Comparison of ENCODE assay signal across 13 mouse cellular contexts in the genomic region with DNA sequence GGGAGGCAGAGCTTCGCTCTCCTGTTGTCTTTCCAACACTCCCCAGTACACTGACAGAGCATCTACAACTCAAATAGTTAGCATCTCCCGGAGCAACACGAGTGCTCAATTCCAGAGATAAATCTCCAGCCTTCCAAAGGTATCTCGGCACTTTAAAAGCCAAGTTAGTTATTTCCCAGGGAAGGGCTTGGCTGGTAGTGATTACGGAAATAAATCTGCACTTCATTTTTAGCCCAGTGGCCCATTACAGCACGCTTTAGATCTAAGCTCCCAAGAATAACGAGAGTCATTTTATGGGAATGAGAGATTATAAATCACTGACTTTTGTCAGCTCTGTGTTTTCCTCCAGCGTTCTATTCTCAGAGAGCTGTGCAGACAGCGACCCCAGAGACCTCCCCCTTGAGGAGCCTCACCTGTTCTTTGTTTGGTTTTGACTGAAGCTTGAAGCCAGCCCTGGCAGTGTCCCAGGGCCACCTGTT.
DNase-seq lines count a peak whose midpoint lies in the region; ATAC-seq and TF ChIP-seq lines count a peak whose summit lies in the region.
"Had no signal": no experiment of that assay in that cellular context is flagged by ENCODE, and none has a peak within 500 bp of the region (broad histone marks: within the 10 kb centered on the region; RNA-seq: fewer than 3 reads in every experiment).

No protein-coding gene starts in this region.

- H3K9ac ChIP-seq in heart, embryonic 13.5 days, result no peak overlapping the region
- no peak overlapping the region for H3K9ac ChIP-seq in midbrain, embryonic 15.5 days
- no peak overlapping the region for H3K9ac ChIP-seq in midbrain, embryonic 11.5 days (ENCODE audit: low read length)
- no peak overlapping the region for H3K9ac ChIP-seq in stomach, postnatal 0 days (ENCODE audit: low read length)

- TF ChIP-seq EP300 in stomach, postnatal 0 days (optimal IDR thresholded peaks at IDR 0.05), result no peak

- peaks cover 38% of the 10 kb centered on the region for H3K4me1 ChIP-seq in heart, embryonic 13.5 days
- H3K4me1 ChIP-seq in midbrain, embryonic 15.5 days, result peaks cover 10% of the 10 kb centered on the region; the same call in 1 of the 2 replicates
- no peaks in the 10 kb centered on the region; the same call in 1 of the 2 replicates for H3K4me1 ChIP-seq in midbrain, embryonic 11.5 days (ENCODE audit: control insufficient read depth, insufficient read depth, low read length)
- H3K4me1 ChIP-seq in limb, embryonic 10.5 days, result peaks cover 26% of the 10 kb centered on the region
- peaks cover 5% of the 10 kb centered on the region; the same call in 1 of the 2 replicates for H3K4me1 ChIP-seq in stomach, postnatal 0 days (replicated peaks; ENCODE audit: control insufficient read depth, insufficient read depth)

- no peak overlapping the region for H3K4me3 ChIP-seq in heart, embryonic 13.5 days
- no peak overlapping the region for H3K4me3 ChIP-seq in midbrain, embryonic 15.5 days
- no peak overlapping the region for H3K4me3 ChIP-seq in midbrain, embryonic 11.5 days (ENCODE audit: low read depth, low read length)
- H3K4me3 ChIP-seq in limb, embryonic 10.5 days, result no peak overlapping the region
- H3K4me3 ChIP-seq in stomach, postnatal 0 days (ENCODE audit: low read depth, low read length), result no peak overlapping the region
- no peak overlapping the region for H3K4me3 ChIP-seq in layer of hippocampus, adult 2 months
- H3K4me3 ChIP-seq: left cerebral cortex, adult 2 months had no signal

- 25% methylated on average over 9 of the region's 9 CpGs for WGBS in heart, embryonic 13.5 days
- WGBS in midbrain, embryonic 15.5 days, result 35% methylated on average over 9 of the region's 9 CpGs
- WGBS in midbrain, embryonic 11.5 days, result 55% methylated on average over 9 of the region's 9 CpGs
- 13% methylated on average over 9 of the region's 9 CpGs for WGBS in limb, embryonic 10.5 days
- WGBS in stomach, postnatal 0 days, result 14% methylated on average over 9 of the region's 9 CpGs

- H3K4me2 ChIP-seq in heart, embryonic 13.5 days, result peak overlapping the region; percentile 14; the same call in 1 of the 2 replicates
- H3K4me2 ChIP-seq in midbrain, embryonic 15.5 days, result no peak overlapping the region
- no peak overlapping the region for H3K4me2 ChIP-seq in midbrain, embryonic 11.5 days
- H3K4me2 ChIP-seq in stomach, postnatal 0 days (replicated peaks; ENCODE audit: low read depth), result no peak overlapping the region; the same call in 1 of the 2 replicates

- no peaks in the 10 kb centered on the region for H3K9me3 ChIP-seq in heart, embryonic 13.5 days
- no peaks in the 10 kb centered on the region for H3K9me3 ChIP-seq in midbrain, embryonic 15.5 days
- no peaks in the 10 kb centered on the region for H3K9me3 ChIP-seq in midbrain, embryonic 11.5 days (ENCODE audit: control insufficient read depth, low read length)
- H3K9me3 ChIP-seq in limb, embryonic 10.5 days (replicated peaks), result no peaks in the 10 kb centered on the region
- H3K9me3 ChIP-seq in stomach, postnatal 0 days (ENCODE audit: control insufficient read depth, low read length), result no peaks in the 10 kb centered on the region

- TF ChIP-seq CTCF in stomach, postnatal 0 days (IDR thresholded peaks at IDR 0.05; ENCODE audit: low read depth), result no peak
- TF ChIP-seq CTCF in layer of hippocampus, adult 2 months (conservative IDR thresholded peaks at IDR 0.05), result no peak

- peak overlapping the region; percentile 55 for H3K27ac ChIP-seq in heart, embryonic 13.5 days (replicated peaks)
- H3K27ac ChIP-seq in midbrain, embryonic 15.5 days, result peak overlapping the region; percentile 30; the same call in 1 of the 2 replicates
- H3K27ac ChIP-seq in midbrain, embryonic 11.5 days (ENCODE audit: low read depth, low read length), result no peak overlapping the region
- no peak overlapping the region for H3K27ac ChIP-seq in limb, embryonic 10.5 days
- no peak overlapping the region for H3K27ac ChIP-seq in stomach, postnatal 0 days (replicated peaks)
- no peak overlapping the region for H3K27ac ChIP-seq in layer of hippocampus, adult 2 months
- H3K27ac ChIP-seq: left cerebral cortex, adult 2 months had no signal

- H3K27me3 ChIP-seq in heart, embryonic 13.5 days (replicated peaks), result no peaks in the 10 kb centered on the region
- H3K27me3 ChIP-seq in midbrain, embryonic 15.5 days (replicated peaks), result no peaks in the 10 kb centered on the region
- H3K27me3 ChIP-seq in midbrain, embryonic 11.5 days (ENCODE audit: control insufficient read depth, insufficient read depth, low read length), result no peaks in the 10 kb centered on the region
- H3K27me3 ChIP-seq in limb, embryonic 10.5 days (ENCODE audit: low read depth, poor library complexity, severe bottlenecking), result no peaks in the 10 kb centered on the region
- no peaks in the 10 kb centered on the region for H3K27me3 ChIP-seq in stomach, postnatal 0 days (ENCODE audit: control insufficient read depth, insufficient read depth, low read length)

- H3K36me3 ChIP-seq in heart, embryonic 13.5 days, result no peaks in the 10 kb centered on the region
- no peaks in the 10 kb centered on the region for H3K36me3 ChIP-seq in midbrain, embryonic 15.5 days (replicated peaks)
- no peaks in the 10 kb centered on the region for H3K36me3 ChIP-seq in midbrain, embryonic 11.5 days (ENCODE audit: control insufficient read depth, insufficient read depth, low read length)
- H3K36me3 ChIP-seq in limb, embryonic 10.5 days, result no peaks in the 10 kb centered on the region
- no peaks in the 10 kb centered on the region for H3K36me3 ChIP-seq in stomach, postnatal 0 days (ENCODE audit: control insufficient read depth, insufficient read depth, low read length)

- no peak for ATAC-seq in heart, embryonic 13.5 days (ENCODE audit: extremely low read depth, insufficient number of reproducible peaks, low FRiP score, low TSS enrichment)
- no peak for ATAC-seq in midbrain, embryonic 15.5 days (replicated peaks)
- ATAC-seq in midbrain, embryonic 11.5 days (ENCODE audit: low FRiP score), result no peak
- ATAC-seq in stomach, postnatal 0 days (ENCODE audit: low FRiP score, low TSS enrichment), result no peak
- ATAC-seq: CD4-positive, CD25-positive, alpha-beta regulatory T cell, adult 4 months had no signal

- no peak for DNase-seq in heart, postnatal 4 days
- no peak for DNase-seq in midbrain, embryonic 11.5 days (ENCODE audit: low spot score, missing footprints)
- peak; percentile 34 for DNase-seq in limb, embryonic 10.5 days (ENCODE audit: low spot score)
- DNase-seq in stomach, postnatal 0 days (ENCODE audit: low spot score), result peak; percentile 14
- no peak for DNase-seq in thymus, postnatal 10 days (ENCODE audit: low spot score in 2 of 2)
- no peak for DNase-seq in layer of hippocampus, adult 2 months (ENCODE audit: low spot score in 2 of 2)
- DNase-seq: adrenal gland, postnatal 36 days; cerebellum, adult 8-10 months; right cerebral cortex, postnatal 14 days had no signal

Comparison
In these comparisons a context has a peak if more than half of its experiments do, and no peak if none do; other contexts are left out.
1. H3K27ac ChIP-seq: peak in heart, embryonic 13.5 days (single experiment) and midbrain, embryonic 15.5 days (single experiment); none in midbrain, embryonic 11.5 days (single experiment), limb, embryonic 10.5 days (single experiment), stomach, postnatal 0 days (single experiment) and layer of hippocampus, adult 2 months (single experiment).
2. DNase-seq: peak in limb, embryonic 10.5 days (single experiment) and stomach, postnatal 0 days (single experiment); none in heart, postnatal 4 days (single experiment), midbrain, embryonic 11.5 days (single experiment), thymus, postnatal 10 days (0 of 2) and layer of hippocampus, adult 2 months (0 of 2).